Mouse (Mus musculus): ENCODE results near the gene Il2rg.

DNA sequence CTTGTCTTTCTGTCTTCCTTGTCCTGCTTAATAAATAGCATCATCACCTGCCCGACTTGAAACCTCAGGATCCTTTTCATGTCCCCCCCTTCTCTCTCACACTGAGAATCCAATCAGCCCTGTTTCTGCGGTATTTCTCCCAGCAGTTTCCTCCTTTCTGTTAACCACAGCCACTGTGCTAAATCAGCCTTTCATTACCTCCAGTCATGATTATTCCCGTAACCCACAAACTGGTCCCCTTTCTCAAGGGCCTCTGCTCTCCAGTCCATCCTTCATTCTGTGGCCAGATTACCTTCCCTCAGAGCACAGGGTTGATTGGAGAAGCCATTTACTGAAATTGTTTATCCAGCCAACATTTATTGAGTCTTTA is 685 bp upstream of the Il2rg start, which contains the start of gene Gm20489:
- TF ChIP-seq CTCF (IDR thresholded peaks at IDR 0.05; ENCODE audit: extremely low read depth, insufficient read length, insufficient replicate concordance, low read depth, low read length) (no peak), POLR2A (IDR thresholded peaks at IDR 0.05; ENCODE audit: low read depth, low read length) (no peak)

Data from small intestine, adult 2 months (tissue).